In the genomic region with DNA sequence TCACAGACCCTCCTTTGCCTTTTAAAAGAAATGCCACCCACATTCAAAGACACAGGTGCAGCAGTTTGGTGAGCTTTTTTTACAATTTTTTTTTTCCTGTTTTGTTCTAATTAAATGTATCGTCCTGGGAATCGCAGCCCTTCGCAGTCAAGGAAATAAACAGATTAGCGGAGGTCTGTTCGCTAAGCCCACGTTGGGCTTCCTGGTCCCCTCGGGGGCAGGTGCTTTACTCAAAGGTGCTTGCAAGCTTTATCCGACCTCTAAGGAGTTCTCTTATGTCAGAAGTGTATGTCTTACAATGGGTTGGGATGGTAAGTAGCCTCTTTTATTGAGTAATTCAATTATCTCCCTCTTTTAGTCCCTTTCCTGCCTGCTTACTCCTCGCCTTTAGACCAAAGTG, we compare ENCODE assay signal across 8 mouse cellular contexts. TPM values are rescaled to one million over a fixed set of nuclear protein-coding genes. Genes with fewer than 3 reads are reported as not detected.
A peak's percentile ranks its signal among the peaks of the same experiment; 100 is the strongest.
DNase-seq lines count a peak whose midpoint lies in the region; ATAC-seq lines count a peak whose summit lies in the region.

No protein-coding gene starts in this region.

- ATAC-seq in kidney, embryonic 15.5 days (replicated peaks; ENCODE audit: low FRiP score): no peak
- ATAC-seq in forebrain, embryonic 16.5 days: no peak
- no peak for ATAC-seq in liver, embryonic 16.5 days (ENCODE audit: low read depth)

- peak overlapping the region; percentile 100 for H3K27ac ChIP-seq in kidney, embryonic 15.5 days
- peak overlapping the region; percentile 100 for H3K27ac ChIP-seq in forebrain, embryonic 16.5 days (ENCODE audit: low read length)
- H3K27ac ChIP-seq in liver, embryonic 16.5 days (ENCODE audit: low read length): peak overlapping the region; percentile 100

- H3K9me3 ChIP-seq in kidney, embryonic 15.5 days (replicated peaks): no peaks in the 10 kb centered on the region
- H3K9me3 ChIP-seq in forebrain, embryonic 16.5 days (ENCODE audit: control insufficient read depth, low read length): no peaks in the 10 kb centered on the region
- H3K9me3 ChIP-seq in liver, embryonic 16.5 days (replicated peaks; ENCODE audit: control insufficient read depth, low read length): no peaks in the 10 kb centered on the region

- WGBS in kidney, embryonic 15.5 days: 2% methylated on average over 9 of the region's 9 CpGs
- WGBS in forebrain, embryonic 16.5 days: 0% methylated on average over 9 of the region's 9 CpGs
- WGBS in liver, embryonic 16.5 days (ENCODE audit: insufficient replicate concordance): 2% methylated on average over 9 of the region's 9 CpGs

- H3K4me2 ChIP-seq in kidney, embryonic 15.5 days: peak overlapping the region; percentile 66
- H3K4me2 ChIP-seq in forebrain, embryonic 16.5 days (ENCODE audit: low read length): peak overlapping the region; percentile 80
- H3K4me2 ChIP-seq in liver, embryonic 16.5 days (ENCODE audit: low read depth, low read length): peak overlapping the region; percentile 70

- H3K9ac ChIP-seq in kidney, embryonic 15.5 days: peak overlapping the region; percentile 100
- H3K9ac ChIP-seq in forebrain, embryonic 16.5 days (replicated peaks; ENCODE audit: low read depth, low read length): peak overlapping the region; percentile 100
- H3K9ac ChIP-seq in liver, embryonic 16.5 days (ENCODE audit: low read depth, low read length): peak overlapping the region; percentile 100

- no peak for DNase-seq in kidney, adult 8-10 months
- peak; percentile 39 for DNase-seq in MN1 (ENCODE audit: low spot score)
- DNase-seq in natural killer cell, adult 2 months (ENCODE audit: low spot score in 2 of 2): no peak
- DNase-seq in c-Kit-positive CD71-positive TER-119-positive erythroid progenitor cells, embryonic 14.5 days (ENCODE audit: low spot score): no peak
- DNase-seq in layer of hippocampus, postnatal 10 days (ENCODE audit: low spot score in 2 of 2): no peak

- no peaks in the 10 kb centered on the region for H3K27me3 ChIP-seq in kidney, embryonic 15.5 days
- H3K27me3 ChIP-seq in forebrain, embryonic 16.5 days (replicated peaks; ENCODE audit: control insufficient read depth, insufficient read depth, low read length): no peaks in the 10 kb centered on the region
- H3K27me3 ChIP-seq in liver, embryonic 16.5 days (ENCODE audit: control insufficient read depth, insufficient read depth, low read depth, low read length): no peaks in the 10 kb centered on the region

- 0 out of 2 replicates have a peak, but pooled peaks cover 2% of the 10 kb centered on the region for H3K36me3 ChIP-seq in kidney, embryonic 15.5 days
- H3K36me3 ChIP-seq in forebrain, embryonic 16.5 days (ENCODE audit: control insufficient read depth, insufficient read depth): no peaks in the 10 kb centered on the region
- H3K36me3 ChIP-seq in liver, embryonic 16.5 days (ENCODE audit: control insufficient read depth, insufficient read depth): no peaks in the 10 kb centered on the region

- peaks cover 41% of the 10 kb centered on the region for H3K4me1 ChIP-seq in kidney, embryonic 15.5 days
- H3K4me1 ChIP-seq in forebrain, embryonic 16.5 days (replicated peaks; ENCODE audit: control insufficient read depth, insufficient read depth, low read length): peaks cover 36% of the 10 kb centered on the region
- H3K4me1 ChIP-seq in liver, embryonic 16.5 days (ENCODE audit: control insufficient read depth, low read depth, low read length): peaks cover 49% of the 10 kb centered on the region

- peak overlapping the region; percentile 97 for H3K4me3 ChIP-seq in kidney, embryonic 15.5 days (replicated peaks)
- H3K4me3 ChIP-seq in forebrain, embryonic 16.5 days (replicated peaks; ENCODE audit: low read length): peak overlapping the region; percentile 95
- peak overlapping the region; percentile 91 for H3K4me3 ChIP-seq in liver, embryonic 16.5 days (ENCODE audit: low read depth, low read length)

RNA-seq across cellular contexts. Expression of a gene that starts 1.7 kb away (rescaled TPM):
- polyA plus RNA-seq in kidney, embryonic 15.5 days (2015; fragmentation: Nextera tagmentation; extraction: Ambion mirVana): 15.5 and 17.1 TPM in 2 replicates
- polyA plus RNA-seq in forebrain, embryonic 16.5 days (2015; fragmentation: Nextera tagmentation; extraction: Ambion mirVana): 18.6 and 19.3 TPM in 2 replicates
- 7.0 and 7.2 TPM in 2 replicates for polyA plus RNA-seq in liver, embryonic 16.5 days (2015; fragmentation: Nextera tagmentation; extraction: Ambion mirVana)
- 10 to 100 TPM; 46.4 to 52.8 TPM for total RNA-seq in layer of hippocampus, postnatal 10 days (2021)

RNA-seq across cellular contexts. Expression of a gene that starts 14.8 kb away (rescaled TPM):
- 327 and 334 TPM in 2 replicates for polyA plus RNA-seq in kidney, embryonic 15.5 days (2015; fragmentation: Nextera tagmentation; extraction: Ambion mirVana)
- polyA plus RNA-seq in forebrain, embryonic 16.5 days (2015; fragmentation: Nextera tagmentation; extraction: Ambion mirVana): 297 and 304 TPM in 2 replicates
- polyA plus RNA-seq in liver, embryonic 16.5 days (2015; fragmentation: Nextera tagmentation; extraction: Ambion mirVana): 84.3 and 90.7 TPM in 2 replicates
- total RNA-seq in layer of hippocampus, postnatal 10 days (2021): 100 to 1,000 TPM; 106 to 115 TPM

RNA-seq across cellular contexts. Expression of a gene that starts 50.1 kb away (rescaled TPM):
- 51.0 and 55.9 TPM in 2 replicates for polyA plus RNA-seq in kidney, embryonic 15.5 days (2015; fragmentation: Nextera tagmentation; extraction: Ambion mirVana)
- 65.1 and 66.7 TPM in 2 replicates for polyA plus RNA-seq in forebrain, embryonic 16.5 days (2015; fragmentation: Nextera tagmentation; extraction: Ambion mirVana)
- polyA plus RNA-seq in liver, embryonic 16.5 days (2015; fragmentation: Nextera tagmentation; extraction: Ambion mirVana): 23.4 and 23.6 TPM in 2 replicates
- total RNA-seq in layer of hippocampus, postnatal 10 days (2021): 100 to 1,000 TPM in 1 of 2 experiments, 10 to 100 TPM in 1; 86.4 to 103 TPM
